Mouse (Mus musculus): ENCODE data around the gene Uaca. TPM values are rescaled to one million over a fixed set of nuclear protein-coding genes. Genes with fewer than 3 reads are reported as not detected.

Uaca gene
- polyA plus RNA-seq, 1 experiment: 1.0 TPM

GRCm38 (mm10) chr9:60830079-60830478 lies 35.7 kb downstream of the Uaca start:
- Histone ChIP-seq H3K4me1 (ENCODE audit: control insufficient read depth, insufficient read depth, insufficient read length) (no peaks in the 10 kb centered on the region), H3K27me3 (ENCODE audit: control insufficient read depth, insufficient read depth, low read length) (no peaks in the 10 kb centered on the region), H3K36me3 (ENCODE audit: control insufficient read depth, insufficient read depth, low read length) (no peaks in the 10 kb centered on the region), H3K27ac (ENCODE audit: insufficient read depth, low read length) (no peak overlapping the region), H3K4me3 (ENCODE audit: extremely low read depth, insufficient read depth, insufficient read length) (no peak overlapping the region)
- no peak for TF ChIP-seq POLR2A (IDR thresholded peaks at IDR 0.05; ENCODE audit: low read depth, low read length)
- TF ChIP-seq CTCF (IDR thresholded peaks at IDR 0.05; ENCODE audit: extremely low read depth, insufficient read depth, insufficient read length, insufficient replicate concordance): no peak
- WGBS: 77% methylated on average over 3 of the region's 3 CpGs
- DNase-seq (ENCODE audit: low read depth in 1 of 2, low spot score in 2 of 2): no peak

GRCm38 (mm10) chr9:60832233-60832632 lies 37.9 kb downstream of the Uaca start:
- no peak overlapping the region for H3K4me3 ChIP-seq (ENCODE audit: extremely low read depth, insufficient read depth, insufficient read length)
- H3K4me1 ChIP-seq (ENCODE audit: control insufficient read depth, insufficient read depth, insufficient read length): no peaks in the 10 kb centered on the region
- H3K27ac ChIP-seq (ENCODE audit: insufficient read depth, low read length): no peak overlapping the region
- DNase-seq (ENCODE audit: low read depth in 1 of 2, low spot score in 2 of 2): no peak
- no peaks in the 10 kb centered on the region for H3K27me3 ChIP-seq (ENCODE audit: control insufficient read depth, insufficient read depth, low read length)
- TF ChIP-seq POLR2A (IDR thresholded peaks at IDR 0.05; ENCODE audit: low read depth, low read length): no peak
- TF ChIP-seq CTCF (IDR thresholded peaks at IDR 0.05; ENCODE audit: extremely low read depth, insufficient read depth, insufficient read length, insufficient replicate concordance): no peak
- WGBS: 93% methylated on average over 8 of the region's 8 CpGs
- H3K36me3 ChIP-seq (ENCODE audit: control insufficient read depth, insufficient read depth, low read length): no peaks in the 10 kb centered on the region

- no peak for TF ChIP-seq CTCF (IDR thresholded peaks at IDR 0.05; ENCODE audit: extremely low read depth, insufficient read depth, insufficient read length, insufficient replicate concordance)
- TF ChIP-seq POLR2A (IDR thresholded peaks at IDR 0.05; ENCODE audit: low read depth, low read length): no peak
- Histone ChIP-seq H3K4me1 (ENCODE audit: control insufficient read depth, insufficient read depth, insufficient read length) (no peaks in the 10 kb centered on the region; the same call in 1 of the 2 replicates), H3K36me3 (ENCODE audit: control insufficient read depth, insufficient read depth, low read length) (no peaks in the 10 kb centered on the region), H3K27me3 (ENCODE audit: control insufficient read depth, insufficient read depth, low read length) (no peaks in the 10 kb centered on the region), H3K4me3 (ENCODE audit: extremely low read depth, insufficient read depth, insufficient read length) (no peak overlapping the region), H3K27ac (ENCODE audit: insufficient read depth, low read length) (no peak overlapping the region)
- WGBS: 92% methylated on average over 5 of the region's 5 CpGs
- no peak for DNase-seq (ENCODE audit: low read depth in 1 of 2, low spot score in 2 of 2)
These were observed 41.8 kb downstream of the Uaca start for GRCm38 (mm10) chr9:60836151-60836550.

GRCm38 (mm10) chr9:60837078-60837448 lies 42.7 kb downstream of the Uaca start:
- H3K27ac ChIP-seq (ENCODE audit: insufficient read depth, low read length): no peak overlapping the region

GRCm38 (mm10) chr9:60837449-60838141 lies 43.3 kb downstream of the Uaca start:
- 52% methylated on average over 20 of the region's 20 CpGs for WGBS
- no peak for DNase-seq (ENCODE audit: low read depth in 1 of 2, low spot score in 2 of 2)
- Histone ChIP-seq H3K36me3 (ENCODE audit: control insufficient read depth, insufficient read depth, low read length) (no peaks in the 10 kb centered on the region), H3K4me3 (ENCODE audit: extremely low read depth, insufficient read depth, insufficient read length) (no peak overlapping the region), H3K27ac (ENCODE audit: insufficient read depth, low read length) (no peak overlapping the region), H3K4me1 (ENCODE audit: control insufficient read depth, insufficient read depth, insufficient read length) (no peaks in the 10 kb centered on the region; the same call in 1 of the 2 replicates), H3K27me3 (ENCODE audit: control insufficient read depth, insufficient read depth, low read length) (no peaks in the 10 kb centered on the region)
- TF ChIP-seq CTCF (IDR thresholded peaks at IDR 0.05; ENCODE audit: extremely low read depth, insufficient read depth, insufficient read length, insufficient replicate concordance) (no peak), POLR2A (IDR thresholded peaks at IDR 0.05; ENCODE audit: low read depth, low read length) (no peak)

More at GRCm38 (mm10) chr9:60837078-60837448, 42.7 kb downstream of the Uaca start:
- H3K4me3 ChIP-seq (ENCODE audit: extremely low read depth, insufficient read depth, insufficient read length): no peak overlapping the region
- 40% methylated on average over 4 of the region's 4 CpGs for WGBS
- H3K36me3 ChIP-seq (ENCODE audit: control insufficient read depth, insufficient read depth, low read length): no peaks in the 10 kb centered on the region
- H3K4me1 ChIP-seq (ENCODE audit: control insufficient read depth, insufficient read depth, insufficient read length): no peaks in the 10 kb centered on the region; the same call in 1 of the 2 replicates
- no peak for DNase-seq (ENCODE audit: low read depth in 1 of 2, low spot score in 2 of 2)
- TF ChIP-seq POLR2A (IDR thresholded peaks at IDR 0.05; ENCODE audit: low read depth, low read length) (no peak), CTCF (IDR thresholded peaks at IDR 0.05; ENCODE audit: extremely low read depth, insufficient read depth, insufficient read length, insufficient replicate concordance) (no peak)
- no peaks in the 10 kb centered on the region for H3K27me3 ChIP-seq (ENCODE audit: control insufficient read depth, insufficient read depth, low read length)

- Histone ChIP-seq H3K27me3 (ENCODE audit: control insufficient read depth, insufficient read depth, low read length) (no peaks in the 10 kb centered on the region), H3K27ac (ENCODE audit: insufficient read depth, low read length) (no peak overlapping the region), H3K4me3 (ENCODE audit: extremely low read depth, insufficient read depth, insufficient read length) (no peak overlapping the region), H3K36me3 (ENCODE audit: control insufficient read depth, insufficient read depth, low read length) (no peaks in the 10 kb centered on the region), H3K4me1 (ENCODE audit: control insufficient read depth, insufficient read depth, insufficient read length) (no peaks in the 10 kb centered on the region; the same call in 1 of the 2 replicates)
- no peak for DNase-seq (ENCODE audit: low read depth in 1 of 2, low spot score in 2 of 2)
- TF ChIP-seq POLR2A (IDR thresholded peaks at IDR 0.05; ENCODE audit: low read depth, low read length) (no peak), CTCF (IDR thresholded peaks at IDR 0.05; ENCODE audit: extremely low read depth, insufficient read depth, insufficient read length, insufficient replicate concordance) (no peak)
- 76% methylated on average over 9 of the region's 9 CpGs for WGBS
These were observed 44.1 kb downstream of the Uaca start for GRCm38 (mm10) chr9:60838331-60838872.

GRCm38 (mm10) chr9:60841393-60841792 lies 47.1 kb downstream of the Uaca start:
- H3K4me1 ChIP-seq (ENCODE audit: control insufficient read depth, insufficient read depth, insufficient read length): no peaks in the 10 kb centered on the region; the same call in 1 of the 2 replicates
- WGBS: 76% methylated on average over 5 of the region's 5 CpGs
- no peak overlapping the region for H3K4me3 ChIP-seq (ENCODE audit: extremely low read depth, insufficient read depth, insufficient read length)
- DNase-seq (ENCODE audit: low read depth in 1 of 2, low spot score in 2 of 2): no peak
- H3K36me3 ChIP-seq (ENCODE audit: control insufficient read depth, insufficient read depth, low read length): no peaks in the 10 kb centered on the region
- no peak for TF ChIP-seq CTCF (IDR thresholded peaks at IDR 0.05; ENCODE audit: extremely low read depth, insufficient read depth, insufficient read length, insufficient replicate concordance)
- TF ChIP-seq POLR2A (IDR thresholded peaks at IDR 0.05; ENCODE audit: low read depth, low read length): no peak
- H3K27me3 ChIP-seq (ENCODE audit: control insufficient read depth, insufficient read depth, low read length): no peaks in the 10 kb centered on the region
- no peak overlapping the region for H3K27ac ChIP-seq (ENCODE audit: insufficient read depth, low read length)
